Mouse (Mus musculus): ENCODE results near the gene Traip.

Gene Traip

DNA sequence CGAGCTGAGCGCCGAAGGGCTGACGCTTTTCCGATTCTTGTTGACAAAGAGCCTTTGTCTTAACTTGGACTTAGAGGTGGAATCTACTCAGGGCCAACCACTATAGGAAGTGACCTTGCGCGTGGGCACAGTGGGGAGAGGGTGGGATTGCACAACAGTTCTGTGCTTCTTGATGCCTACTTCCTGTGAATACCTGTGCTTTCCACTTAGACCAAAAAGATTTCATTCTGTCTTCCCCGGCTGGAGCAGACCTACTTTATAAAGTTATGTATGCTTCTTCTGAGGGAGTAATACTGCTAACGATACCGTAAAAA lies at the start of gene Traip:
Gene Traip, plus strand, starts transcription at position 215 of the 314 bp plus-strand sequence.
- ATAC-seq (ENCODE audit: insufficient number of reproducible peaks, low FRiP score, low TSS enrichment): no peak

GRCm38 (mm10) chr9:107900840-107901626 lies 48.9 kb upstream of the Traip start:
- peak; percentile 83 for ATAC-seq (ENCODE audit: insufficient number of reproducible peaks, low FRiP score, low TSS enrichment)

- ATAC-seq (ENCODE audit: insufficient number of reproducible peaks, low FRiP score, low TSS enrichment): no peak; the same call in 1 of the 2 replicates
Observed at GRCm38 (mm10) chr9:107901627-107901914, 48.4 kb upstream of the Traip start.

DNA sequence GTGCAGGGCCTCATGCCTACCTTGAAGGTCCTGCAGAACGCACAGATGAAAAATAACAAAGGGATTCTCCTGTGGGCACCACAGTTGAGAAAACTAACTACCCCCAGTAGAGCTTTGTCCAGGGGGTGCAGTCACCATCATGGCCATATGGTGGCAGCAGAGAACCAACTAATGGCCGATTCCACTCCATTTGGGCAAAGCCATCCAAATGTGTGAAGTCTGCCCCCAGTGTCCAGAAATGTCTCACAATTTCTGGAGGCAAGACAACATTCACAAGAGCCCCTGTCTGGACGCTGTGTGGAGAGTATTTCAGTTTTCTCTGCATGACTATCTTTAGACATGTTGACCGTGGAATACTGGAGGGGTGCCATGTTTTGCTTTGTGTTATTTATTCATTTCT lies 45.2 kb upstream of the Traip start:
- ATAC-seq (ENCODE audit: insufficient number of reproducible peaks, low FRiP score, low TSS enrichment): 0 out of 2 replicates have a peak, but pooled peaks have one; percentile 18

DNA sequence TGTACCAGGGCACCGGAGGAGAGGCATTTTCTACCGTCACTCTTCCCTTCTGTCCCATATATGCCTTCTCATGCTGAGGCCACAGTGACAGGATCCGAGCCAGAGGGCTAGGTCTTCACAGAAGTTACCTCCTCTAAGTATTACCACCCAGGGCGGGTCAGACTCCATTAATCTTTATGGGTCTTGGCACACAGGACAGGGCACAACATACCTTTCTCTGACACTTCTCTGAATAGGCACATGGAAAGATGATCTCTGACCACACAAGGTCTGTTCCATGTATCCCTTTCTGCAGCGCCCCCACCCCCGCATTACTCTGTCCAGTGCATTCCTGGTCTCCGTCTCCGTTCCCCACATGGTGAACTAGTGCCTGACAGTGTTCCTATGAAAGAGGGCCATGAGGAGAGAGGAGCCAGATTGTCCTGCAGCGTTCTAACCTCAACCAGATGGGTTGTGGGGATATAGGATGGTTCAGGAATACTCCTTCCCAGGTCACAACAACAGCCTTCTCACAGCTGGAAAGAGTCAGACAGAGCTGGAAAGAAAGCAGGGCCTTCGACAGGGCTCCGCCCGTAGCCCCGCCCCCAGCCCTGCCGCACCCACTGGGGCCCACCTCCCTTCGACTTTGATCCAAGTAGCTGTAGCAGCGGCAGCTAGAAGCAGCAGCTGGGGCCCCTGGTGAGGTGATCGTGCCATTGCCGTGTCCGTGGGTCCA lies 43.5 kb upstream of the Traip start, which contains the start of gene Mst1r:
Gene Mst1r, plus strand, starts transcription at position 622 of the 715 bp plus-strand sequence.
- no peak for ATAC-seq (ENCODE audit: insufficient number of reproducible peaks, low FRiP score, low TSS enrichment)

GRCm38 (mm10) chr9:107906967-107907800 lies 42.8 kb upstream of the Traip start:
- no peak for ATAC-seq (ENCODE audit: insufficient number of reproducible peaks, low FRiP score, low TSS enrichment)

DNA sequence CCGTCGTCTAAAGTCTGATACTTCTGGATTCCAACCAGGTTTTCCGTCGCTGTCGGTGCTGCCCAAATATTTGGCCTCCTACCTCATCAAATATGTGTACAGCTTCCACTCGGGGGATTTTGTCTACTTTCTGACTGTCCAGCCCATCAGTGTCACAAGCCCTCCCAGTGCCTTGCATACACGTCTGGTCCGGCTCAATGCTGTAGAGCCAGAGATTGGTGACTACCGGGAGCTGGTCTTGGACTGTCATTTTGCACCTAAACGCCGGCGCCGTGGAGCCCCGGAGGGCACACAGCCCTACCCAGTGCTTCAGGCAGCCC lies 42.2 kb upstream of the Traip start:
- no peak for ATAC-seq (ENCODE audit: insufficient number of reproducible peaks, low FRiP score, low TSS enrichment)

DNA sequence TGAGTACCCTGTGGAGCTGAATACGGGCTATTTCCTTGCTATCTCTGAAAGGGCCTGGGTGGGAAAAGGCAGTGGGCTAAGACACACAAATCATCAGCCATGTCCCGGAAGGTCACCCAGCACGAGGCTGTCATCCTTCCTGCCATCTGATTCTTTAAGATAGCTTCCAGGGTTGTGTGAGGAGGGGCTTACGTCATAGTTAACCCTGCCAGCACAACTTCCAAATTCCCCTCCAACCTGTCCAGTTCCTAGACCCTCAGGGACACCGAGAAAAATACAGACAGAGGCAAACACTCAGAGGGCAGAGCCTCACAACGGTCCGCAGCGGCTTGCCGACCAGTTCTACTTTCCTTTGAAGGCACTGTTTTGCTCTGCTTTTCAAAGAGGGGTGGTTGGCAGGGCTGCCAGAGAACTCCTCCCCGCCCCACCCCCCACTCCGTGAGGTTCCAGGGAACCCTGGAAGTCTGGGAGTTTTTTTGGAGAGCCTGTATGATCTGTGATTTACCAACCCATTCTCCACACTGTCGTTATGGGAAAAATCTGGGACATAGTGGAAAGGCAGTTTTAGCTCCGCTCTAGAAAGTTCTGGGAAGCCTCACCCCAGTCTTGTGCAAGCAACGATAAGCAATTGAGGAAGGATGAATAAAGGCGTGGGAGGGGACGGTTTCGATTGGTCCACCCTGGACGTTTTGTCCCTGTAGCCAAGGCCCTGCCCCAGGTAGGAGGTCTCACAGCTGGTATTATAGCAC lies 41.4 kb upstream of the Traip start:
- ATAC-seq (ENCODE audit: insufficient number of reproducible peaks, low FRiP score, low TSS enrichment): no peak

DNA sequence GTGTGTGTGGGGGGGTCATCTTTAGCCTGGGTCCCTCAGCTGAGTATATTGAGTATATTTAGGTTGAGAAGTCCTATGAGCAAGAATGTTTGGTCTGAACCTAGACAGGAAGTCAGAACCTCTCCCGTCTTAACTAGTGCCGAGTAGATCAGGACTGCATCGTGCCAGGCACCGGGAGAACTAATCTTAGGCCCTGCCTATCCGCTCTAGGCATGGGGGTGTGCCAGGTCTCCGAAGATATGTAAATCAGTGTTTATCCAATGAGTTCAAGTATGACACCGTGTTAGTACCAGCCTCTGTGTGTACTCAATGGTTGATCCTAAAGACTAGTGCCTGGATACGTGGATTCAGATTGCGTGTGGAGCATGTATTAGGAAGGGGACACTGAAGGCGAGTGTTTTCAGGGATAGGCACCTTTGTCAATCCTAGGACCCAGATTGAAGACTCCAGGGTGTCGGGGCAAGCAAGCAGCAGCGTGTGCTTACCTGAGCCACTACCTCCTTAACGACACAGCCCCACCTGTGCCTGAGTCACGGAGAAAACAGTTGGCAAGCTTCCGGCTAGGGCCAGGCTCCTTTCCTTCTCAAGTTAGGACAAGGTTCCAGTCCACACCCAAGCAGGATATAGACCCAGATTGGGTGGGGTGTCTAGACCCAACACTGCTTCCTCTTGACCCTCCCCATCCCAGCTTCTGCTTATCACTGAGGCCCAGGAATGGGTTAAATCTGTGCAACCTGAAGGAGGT lies 39.7 kb upstream of the Traip start:
- ATAC-seq (ENCODE audit: insufficient number of reproducible peaks, low FRiP score, low TSS enrichment): no peak

DNA sequence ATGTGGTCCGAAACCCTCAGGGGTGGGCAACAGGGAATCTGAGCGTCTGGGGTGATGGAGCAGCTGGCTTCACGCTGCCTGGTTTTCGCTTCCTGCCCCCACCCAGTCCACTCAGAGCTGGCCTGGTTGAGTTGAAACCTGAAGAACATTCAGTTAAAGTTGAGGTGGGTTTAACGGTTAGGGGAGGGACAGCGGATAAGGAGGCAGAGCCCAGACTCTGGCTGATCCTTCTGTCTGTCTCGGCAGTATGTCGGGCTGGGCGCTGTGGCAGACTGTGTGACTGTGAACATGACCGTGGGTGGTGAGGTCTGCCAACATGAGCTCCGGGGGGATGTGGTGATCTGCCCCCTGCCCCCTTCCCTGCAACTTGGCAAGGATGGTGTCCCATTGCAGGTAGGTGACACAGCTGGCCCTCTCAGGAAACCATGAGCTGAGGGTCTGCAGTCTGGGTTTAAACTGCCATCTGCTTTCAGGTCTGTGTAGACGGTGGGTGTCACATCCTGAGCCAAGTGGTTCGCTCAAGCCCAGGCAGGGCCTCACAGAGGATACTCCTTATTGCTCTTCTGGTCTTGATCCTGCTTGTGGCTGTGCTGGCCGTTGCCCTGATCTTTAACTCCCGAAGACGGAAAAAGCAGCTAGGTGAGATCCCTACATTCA lies 35.0 kb upstream of the Traip start:
- no peak for ATAC-seq (ENCODE audit: insufficient number of reproducible peaks, low FRiP score, low TSS enrichment)

DNA sequence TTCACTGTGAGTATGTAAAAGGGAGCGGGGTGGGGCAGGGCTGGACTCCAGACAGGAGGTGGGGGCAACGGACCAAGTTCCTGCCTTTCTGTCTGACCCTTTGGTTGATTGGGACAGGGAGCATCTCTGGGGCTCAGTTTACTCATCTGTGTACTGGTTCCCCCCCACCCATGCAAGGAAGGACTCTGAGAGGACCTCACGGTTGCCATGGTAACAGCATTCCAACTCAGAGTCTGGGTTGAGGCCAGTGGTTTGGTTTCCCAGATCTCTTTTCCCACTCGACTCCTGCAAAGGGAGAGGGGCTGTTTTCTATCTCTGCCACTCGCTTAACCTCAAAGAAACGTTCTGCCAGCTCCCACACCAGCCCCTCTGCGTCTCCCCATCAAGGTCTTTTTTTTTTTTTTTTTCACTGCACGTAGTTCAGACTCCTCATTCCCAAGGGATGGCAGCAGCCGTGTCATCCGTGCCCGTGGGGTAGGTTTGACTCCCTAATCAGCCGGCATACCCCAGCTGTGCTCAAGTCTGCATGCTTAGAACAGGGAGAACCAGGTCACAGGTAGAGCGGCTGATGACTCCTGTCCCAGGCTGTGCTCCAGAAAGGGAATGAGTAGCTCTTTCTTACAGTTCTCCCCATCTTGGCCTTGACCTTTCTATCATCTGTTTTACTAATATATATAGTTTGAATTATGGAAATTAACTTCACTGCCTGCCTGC lies 31.9 kb upstream of the Traip start:
- ATAC-seq (ENCODE audit: insufficient number of reproducible peaks, low FRiP score, low TSS enrichment): no peak

DNA sequence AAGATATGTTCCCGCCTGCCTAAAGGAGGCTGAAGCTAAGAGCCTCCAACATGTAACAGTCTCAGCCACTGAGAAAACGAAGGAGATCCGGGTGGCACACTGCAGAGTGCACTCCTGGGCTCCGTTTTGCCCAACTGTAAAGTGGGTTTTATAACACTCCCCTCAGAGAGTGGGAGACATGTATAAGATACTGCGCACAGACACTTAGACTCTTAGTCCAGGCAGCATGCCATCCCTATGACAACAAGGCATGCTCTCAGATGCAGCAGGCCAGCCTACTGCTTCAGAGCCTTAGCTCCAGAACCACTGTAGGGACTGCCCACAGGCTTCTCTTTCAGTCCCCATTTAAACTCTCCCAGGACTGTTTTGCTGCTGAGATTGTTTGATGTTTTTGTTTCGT lies 31.1 kb upstream of the Traip start:
- ATAC-seq (ENCODE audit: insufficient number of reproducible peaks, low FRiP score, low TSS enrichment): no peak

DNA sequence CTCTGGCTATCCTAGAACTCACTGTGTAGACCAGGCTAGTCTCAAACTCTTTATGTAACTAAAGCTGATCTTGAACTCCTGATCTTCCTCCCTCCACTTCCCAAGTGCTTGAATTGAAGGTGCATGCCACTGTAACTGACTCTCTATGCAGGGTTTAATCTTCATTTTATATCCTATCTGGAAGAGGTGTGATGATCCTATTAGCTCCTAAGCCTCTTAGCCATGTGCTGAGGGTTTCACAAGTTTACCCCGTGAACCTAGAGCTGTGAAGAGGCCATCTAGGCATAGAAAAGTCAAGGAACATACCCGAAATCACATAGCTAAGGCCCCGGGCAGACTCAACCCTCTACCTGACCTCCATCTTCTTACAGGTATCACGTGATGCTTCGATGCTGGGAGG lies 30.5 kb upstream of the Traip start:
- ATAC-seq (ENCODE audit: insufficient number of reproducible peaks, low FRiP score, low TSS enrichment): no peak

DNA sequence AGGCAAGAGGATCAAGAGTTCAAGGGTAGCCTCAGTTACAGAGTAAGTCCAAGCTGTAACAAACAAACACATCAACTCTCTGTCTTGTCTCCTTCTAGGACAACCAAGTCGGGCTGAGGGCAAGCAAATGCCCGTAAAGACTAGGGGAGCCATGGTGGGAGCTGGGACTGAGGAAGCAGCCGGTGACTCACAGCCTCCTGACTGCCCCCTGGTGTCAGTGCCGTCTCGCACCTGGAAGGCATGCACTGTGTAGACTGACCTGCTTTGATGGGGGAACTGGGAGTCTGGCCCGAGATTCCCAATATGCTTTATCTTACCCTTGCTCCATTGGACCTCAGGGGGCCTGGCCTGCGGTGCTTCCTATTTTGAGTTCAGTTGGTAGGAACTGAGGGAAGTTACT lies 26.9 kb upstream of the Traip start:
- no peak for ATAC-seq (ENCODE audit: insufficient number of reproducible peaks, low FRiP score, low TSS enrichment)

DNA sequence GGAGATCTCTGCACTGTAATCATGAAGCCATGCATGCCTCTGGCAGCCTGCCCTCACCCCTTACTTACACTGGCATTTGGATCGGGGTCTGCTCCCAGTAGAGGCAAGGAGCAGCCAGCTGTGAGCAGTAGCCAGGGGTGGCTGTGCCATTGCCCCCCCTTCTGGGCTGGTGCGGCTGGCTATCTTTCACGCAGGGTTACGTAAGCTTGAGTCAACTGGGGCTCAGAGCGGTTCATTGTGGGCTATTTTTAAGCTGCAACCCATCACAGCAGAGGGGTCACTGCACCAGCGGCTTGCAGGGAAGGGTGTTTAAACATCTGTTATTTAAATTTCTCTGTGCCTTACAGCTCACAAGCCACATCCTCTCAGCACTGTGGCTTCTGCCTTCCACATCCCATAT lies 26.0 kb upstream of the Traip start:
- no peak for ATAC-seq (ENCODE audit: insufficient number of reproducible peaks, low FRiP score, low TSS enrichment)

GRCm38 (mm10) chr9:107925251-107925650 lies 24.7 kb upstream of the Traip start:
- ATAC-seq (ENCODE audit: insufficient number of reproducible peaks, low FRiP score, low TSS enrichment): no peak

- no peak for ATAC-seq (ENCODE audit: insufficient number of reproducible peaks, low FRiP score, low TSS enrichment)
Observed at GRCm38 (mm10) chr9:107926920-107927420, 23.0 kb upstream of the Traip start.

- no peak for ATAC-seq (ENCODE audit: insufficient number of reproducible peaks, low FRiP score, low TSS enrichment)
Observed at GRCm38 (mm10) chr9:107927749-107928148, 22.2 kb upstream of the Traip start.

- ATAC-seq (ENCODE audit: insufficient number of reproducible peaks, low FRiP score, low TSS enrichment): no peak
Observed at GRCm38 (mm10) chr9:107928169-107928568, 21.8 kb upstream of the Traip start, which contains the start of gene Actl11. Actl11 (plus strand) TSS chr9:107928469.
